Mouse (Mus musculus): ENCODE results near the gene Mbd4.

DNA sequence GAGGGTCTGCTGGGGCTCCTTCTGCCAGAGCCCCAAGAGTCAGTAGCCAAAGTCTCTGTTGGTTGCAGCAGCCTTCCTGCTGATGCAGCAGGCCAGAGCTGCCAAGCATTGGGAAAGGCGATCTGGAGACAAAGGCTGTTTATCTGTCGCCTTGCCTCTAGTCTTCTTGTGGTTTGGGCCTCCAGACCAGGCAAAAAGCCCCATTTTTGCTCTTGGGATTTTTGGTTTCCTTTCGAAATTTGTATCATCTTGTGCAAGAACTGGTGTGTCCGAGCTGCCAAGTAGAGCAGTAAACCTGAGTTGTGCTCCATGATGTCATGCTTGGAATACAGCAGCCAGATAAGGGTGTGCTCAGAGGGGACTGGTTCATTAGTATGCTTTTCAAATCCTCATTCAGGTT, 43.9 kb upstream of the Mbd4 start:
- TF ChIP-seq CTCF (IDR thresholded peaks at IDR 0.05 in 2 of 3, conservative IDR thresholded peaks at IDR 0.05 in 1 of 3; ENCODE audit: control insufficient read depth in 1 of 3, insufficient read depth in 1 of 3, low read depth in 2 of 3, low read length in 3 of 3, poor library complexity in 1 of 3, severe bottlenecking in 1 of 3) (no peak), MYB (IDR thresholded peaks at IDR 0.05; ENCODE audit: low read depth, low read length) (no peak), NELFE (IDR thresholded peaks at IDR 0.05; ENCODE audit: low read depth, low read length) (no peak), POLR2A (IDR thresholded peaks at IDR 0.05; ENCODE audit: control insufficient read depth in 1 of 2, insufficient read depth in 1 of 2, low read depth in 1 of 2, low read length in 2 of 2, poor library complexity in 1 of 2) (no peak), SIN3A (IDR thresholded peaks at IDR 0.05; ENCODE audit: low read length) (no peak), NRF1 (IDR thresholded peaks at IDR 0.05; ENCODE audit: insufficient read depth, low read depth, low read length, poor library complexity, severe bottlenecking) (no peak), EP300 (IDR thresholded peaks at IDR 0.05; ENCODE audit: low read depth in 1 of 2, low read length in 2 of 2) (no peak), MXI1 (IDR thresholded peaks at IDR 0.05; ENCODE audit: low read depth, low read length) (no peak), USF1 (IDR thresholded peaks at IDR 0.05; ENCODE audit: low read depth, low read length) (no peak), E2F4 (IDR thresholded peaks at IDR 0.05; ENCODE audit: borderline replicate concordance, low read depth, low read length) (no peak), MAFK (IDR thresholded peaks at IDR 0.05; ENCODE audit: borderline replicate concordance, low read depth, low read length) (no peak), BHLHE40 (IDR thresholded peaks at IDR 0.05; ENCODE audit: borderline replicate concordance, low read depth, low read length) (no peak), CHD1 (IDR thresholded peaks at IDR 0.05; ENCODE audit: low read depth, low read length) (no peak)
